Mouse (Mus musculus): ENCODE measurements around the gene Slfn5.

The Slfn5 gene

GRCm38 (mm10) chr11:82991469-82992166, 40.5 kb downstream of the Slfn5 start, which contains the start of gene Slfn9:
TSS of gene Slfn9 (minus strand) at chr11:82991830.
- ATAC-seq (ENCODE audit: insufficient number of reproducible peaks, low FRiP score, low TSS enrichment), result no peak

GRCm38 (mm10) chr11:83013356-83013755, 62.2 kb downstream of the Slfn5 start:
- no peak for ATAC-seq (ENCODE audit: insufficient number of reproducible peaks, low FRiP score, low TSS enrichment)
